Mouse (Mus musculus): ENCODE measurements around the gene Cd247. TPM values are rescaled to one million over a fixed set of nuclear protein-coding genes. Genes with fewer than 3 reads are reported as not detected.
"Not testable (repeated sequence)": the region's sequence is repeated elsewhere in the genome, so short reads cannot be mapped to it uniquely, and the experiment has no call there.

The Cd247 gene
- total RNA-seq (2021): under 1 TPM; 0.17 to 0.38 TPM
- long read RNA-seq, experiment 1, partial matches to known transcripts: 0 of 1 reads
- long read RNA-seq, experiment 1, other reads (novel, unspliced or antisense): 1 of 1 reads
- long read RNA-seq, experiment 2: 0 reads

DNA sequence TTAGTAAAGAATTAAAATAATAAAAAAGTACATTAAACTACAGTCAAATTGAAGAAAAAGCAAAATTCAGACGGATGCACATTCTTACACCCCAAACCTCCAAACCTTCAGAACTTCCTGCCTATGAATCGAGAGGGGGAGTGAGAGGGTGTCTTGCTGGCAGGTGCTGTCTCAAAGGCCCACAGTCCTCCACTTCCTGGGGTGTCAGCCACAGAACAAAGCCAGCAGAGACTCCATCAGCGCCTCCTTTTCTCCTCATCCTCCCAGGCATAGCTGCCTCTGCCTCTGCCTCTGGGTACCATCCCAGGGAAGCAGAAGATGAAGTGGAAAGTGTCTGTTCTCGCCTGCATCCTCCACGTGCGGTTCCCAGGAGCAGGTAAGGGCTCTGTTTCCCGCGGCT is at the start of gene Cd247:
Gene Cd247 (plus strand): TSS at position 171 of the 400 bp plus-strand sequence.
- no peak for TF ChIP-seq CTCF (IDR thresholded peaks at IDR 0.05)
- Histone ChIP-seq H3K4me3 (no peak within 1 kb of the TSS), H3K27ac (no peak within 1 kb of the TSS)
- intact Hi-C loops (cut with DNase I): no loop called here
- DNase-seq: no peak

DNA sequence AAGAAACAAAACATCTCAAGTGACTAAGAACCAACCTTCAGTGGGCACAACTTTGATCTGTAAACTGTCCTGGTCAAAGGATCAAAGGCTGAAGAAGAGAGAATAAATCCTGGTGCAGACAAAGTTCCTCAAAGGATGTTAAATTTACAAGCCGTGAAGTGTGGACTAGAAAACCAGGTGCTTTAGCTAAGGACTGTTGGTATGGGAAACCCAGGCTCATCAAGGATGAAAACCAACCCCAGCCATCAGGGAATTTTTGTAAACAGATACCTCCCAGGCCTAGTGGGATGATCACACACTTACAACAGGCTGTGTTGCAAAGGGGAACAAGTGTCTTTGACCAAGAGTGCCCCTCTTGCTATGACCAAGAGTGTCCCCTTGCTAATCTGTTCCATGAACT is 49.5 kb upstream of the Cd247 start:
- no peak for DNase-seq
- TF ChIP-seq CTCF (IDR thresholded peaks at IDR 0.05): no peak
- Histone ChIP-seq H3K27ac (no peak overlapping the region), H3K4me3 (no peak overlapping the region)
- intact Hi-C loops (cut with DNase I): loop anchor here (5.0 kb wide), 1 partner anchor 97 kb away; no protein-coding TSS in a partner anchor

DNA sequence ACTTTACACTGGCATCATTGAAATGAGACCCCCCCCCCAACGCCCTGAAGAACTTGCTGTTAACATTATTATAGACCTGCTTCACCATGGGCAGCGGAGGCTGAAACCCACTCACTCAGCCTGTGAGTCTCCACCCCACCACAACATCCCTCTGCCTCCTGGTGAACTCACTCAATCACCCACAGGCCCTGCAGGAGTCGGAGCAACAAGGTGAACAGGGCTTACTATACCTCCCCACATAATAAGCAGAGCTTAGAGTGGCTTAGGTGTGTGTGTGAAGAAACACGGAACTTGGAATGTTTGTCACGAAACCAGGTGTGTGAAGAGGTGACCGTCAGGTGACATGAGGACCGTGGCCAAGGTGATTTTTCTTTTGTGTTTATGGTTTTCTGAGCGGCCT is 46.5 kb upstream of the Cd247 start:
- no peak overlapping the region for H3K27ac ChIP-seq
- intact Hi-C loops (cut with DNase I): no loop called here
- TF ChIP-seq CTCF (IDR thresholded peaks at IDR 0.05): no peak

DNA sequence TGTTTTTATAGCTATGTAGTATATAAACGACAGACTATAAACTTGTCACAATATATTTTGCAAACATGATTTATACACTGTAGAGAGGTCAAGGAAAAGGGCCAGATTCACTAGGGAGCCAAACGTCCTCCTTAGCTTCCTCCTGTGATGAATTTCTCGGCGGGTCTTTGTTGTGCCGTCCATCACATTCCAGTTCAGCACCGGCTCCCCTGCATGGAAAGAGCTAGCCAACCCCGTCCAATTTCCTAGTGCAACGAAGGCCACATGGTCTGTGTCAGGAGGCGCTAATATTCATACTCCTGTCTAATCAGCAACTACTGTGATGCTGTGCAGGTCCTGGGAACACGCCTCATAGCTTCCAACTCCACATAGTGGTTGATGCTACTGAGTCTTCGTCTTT is 40.4 kb upstream of the Cd247 start:
- no peak for DNase-seq

More for the DNA sequence above, 46.5 kb upstream of the Cd247 start:
- no peak overlapping the region for H3K4me3 ChIP-seq
- no peak for DNase-seq

DNA sequence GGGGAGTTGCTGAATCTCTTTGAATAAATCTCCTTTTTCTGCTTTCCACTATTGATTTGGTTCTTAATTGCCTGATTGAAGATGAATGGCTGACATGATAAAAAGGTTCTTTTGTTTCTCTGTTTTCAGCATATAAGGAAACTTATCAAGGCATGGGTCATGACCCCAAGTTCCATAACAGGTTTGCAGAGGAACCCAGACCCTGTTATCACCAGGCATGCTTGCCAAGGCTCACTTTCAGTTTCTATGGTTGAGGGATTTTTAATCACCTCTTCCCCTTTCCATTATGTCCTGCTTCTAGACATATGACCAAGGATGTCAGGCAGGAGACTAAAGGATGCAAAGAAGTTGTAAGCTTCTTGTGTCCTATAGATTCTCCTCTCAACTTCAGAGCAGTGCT is 37.3 kb upstream of the Cd247 start:
- TF ChIP-seq CTCF (IDR thresholded peaks at IDR 0.05): no peak
- no peak overlapping the region for H3K27ac ChIP-seq
- no peak for DNase-seq
- intact Hi-C loops (cut with DNase I): no loop called here
- no peak overlapping the region for H3K4me3 ChIP-seq

More for the DNA sequence above, 40.4 kb upstream of the Cd247 start:
- TF ChIP-seq CTCF (IDR thresholded peaks at IDR 0.05): no peak
- Histone ChIP-seq H3K27ac (no peak overlapping the region), H3K4me3 (no peak overlapping the region)
- intact Hi-C loops (cut with DNase I): no loop called here

DNA sequence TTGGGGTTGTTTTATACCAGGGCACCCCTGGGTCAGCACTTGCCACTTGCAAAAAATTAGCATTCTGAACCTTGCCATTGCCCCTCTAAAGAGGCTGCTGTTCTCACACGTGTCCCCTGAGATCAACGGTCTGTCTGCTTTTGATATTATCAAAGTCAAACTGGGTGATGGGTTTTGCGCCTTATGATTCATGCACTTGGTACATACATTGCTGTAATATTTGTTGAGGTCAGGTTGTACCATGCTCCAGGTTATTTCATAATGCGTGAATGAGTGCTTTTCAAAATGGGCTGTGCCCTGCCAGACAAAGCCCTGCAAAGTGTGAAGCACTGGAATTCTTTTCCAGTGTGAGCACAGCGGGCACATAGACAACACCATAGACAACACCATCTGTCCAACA is 36.6 kb upstream of the Cd247 start:
- H3K4me3 ChIP-seq: no peak overlapping the region
- DNase-seq: no peak
- H3K27ac ChIP-seq: no peak overlapping the region
- TF ChIP-seq CTCF (IDR thresholded peaks at IDR 0.05): no peak
- intact Hi-C loops (cut with DNase I): no loop called here

DNA sequence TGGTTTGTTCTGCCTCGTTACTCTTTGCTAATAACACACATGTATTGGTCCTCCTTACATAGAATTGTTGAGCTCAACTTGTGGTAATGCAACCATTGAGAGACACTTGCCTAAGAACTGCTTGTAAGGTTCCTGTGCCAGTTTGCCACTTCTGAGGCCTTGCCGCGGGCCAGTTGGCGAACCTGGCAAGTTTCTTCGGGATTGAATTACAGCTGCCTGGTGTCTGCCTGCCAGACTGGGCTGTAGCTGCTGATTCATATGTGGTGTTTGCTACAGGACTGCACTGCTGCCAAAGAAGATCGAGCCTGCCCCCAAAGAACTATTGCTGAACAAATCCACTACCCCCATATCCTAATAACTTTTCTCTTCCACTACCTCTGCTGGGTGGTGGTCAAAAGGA is 34.3 kb upstream of the Cd247 start:
- Histone ChIP-seq H3K4me3 (peak overlapping the region; percentile 26; the same call in 1 of the 2 replicates), H3K27ac (peak overlapping the region; percentile 82)
- DNase-seq: peak; percentile 89
- TF ChIP-seq CTCF (IDR thresholded peaks at IDR 0.05): no peak
- intact Hi-C loops (cut with DNase I): loop anchor here (1.0 kb wide), 1 partner anchor 197 kb away; no protein-coding TSS in a partner anchor

DNA sequence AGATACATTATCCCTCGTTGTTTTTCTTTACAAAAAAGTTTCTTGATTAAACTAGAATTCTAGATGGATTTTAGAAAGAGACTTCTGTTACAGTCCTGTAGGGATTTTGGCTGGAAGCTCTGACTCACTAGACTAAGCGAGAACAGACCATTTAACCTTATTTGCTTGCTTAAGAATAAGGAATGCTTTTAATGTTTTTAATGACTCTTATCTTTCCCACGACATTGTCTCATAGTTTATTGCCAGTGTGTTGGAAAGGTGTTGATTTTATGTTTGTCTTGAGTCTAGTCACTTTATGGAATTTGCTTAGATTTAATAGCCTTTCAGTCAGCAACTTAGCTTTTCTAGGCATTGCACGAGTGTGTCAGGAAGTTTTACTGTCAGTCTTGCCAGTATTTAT is 33.3 kb upstream of the Cd247 start:
- no peak overlapping the region for H3K4me3 ChIP-seq
- intact Hi-C loops (cut with DNase I): no loop called here
- DNase-seq: no peak
- peak overlapping the region; percentile 82; the same call in 1 of the 2 replicates for H3K27ac ChIP-seq
- no peak for TF ChIP-seq CTCF (IDR thresholded peaks at IDR 0.05)

DNA sequence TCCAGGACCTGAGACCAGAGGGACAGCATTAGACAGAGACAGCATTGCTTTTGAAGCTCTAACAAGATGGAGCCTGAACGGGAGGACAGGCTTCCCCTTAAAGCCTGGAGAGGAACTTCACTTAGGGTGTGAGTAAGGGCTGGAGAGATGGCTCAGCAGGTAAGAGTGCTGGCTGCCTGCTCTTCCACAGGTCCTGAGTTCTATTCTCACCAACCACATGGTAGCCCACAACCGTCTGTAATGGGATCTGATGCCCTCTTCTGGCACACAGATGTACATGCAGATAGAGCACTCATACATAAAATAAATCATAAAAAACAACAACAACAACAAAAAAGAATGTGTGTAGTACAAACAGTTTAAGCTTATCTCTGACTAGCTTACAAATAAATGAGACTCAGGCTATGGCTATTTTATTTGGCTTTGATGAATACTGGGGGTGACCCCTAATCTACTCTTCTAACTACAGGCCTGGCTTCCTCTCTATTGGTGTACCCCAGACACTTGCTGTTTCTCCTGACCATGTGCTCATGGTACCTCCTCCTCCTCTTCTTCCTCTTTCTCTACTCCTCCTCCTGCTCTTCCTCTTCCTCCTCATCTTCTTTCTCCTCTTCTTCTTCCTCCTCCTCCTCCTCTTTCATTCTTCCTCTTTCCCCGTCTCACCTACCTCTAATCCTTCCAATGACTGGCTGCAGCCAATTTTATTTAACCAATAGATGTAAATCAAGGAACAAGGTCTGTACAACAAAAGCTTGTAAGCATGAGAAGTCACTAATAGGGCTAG is 26.8 kb upstream of the Cd247 start:
- intact Hi-C loops (cut with DNase I): no loop called here
- no peak for DNase-seq

DNA sequence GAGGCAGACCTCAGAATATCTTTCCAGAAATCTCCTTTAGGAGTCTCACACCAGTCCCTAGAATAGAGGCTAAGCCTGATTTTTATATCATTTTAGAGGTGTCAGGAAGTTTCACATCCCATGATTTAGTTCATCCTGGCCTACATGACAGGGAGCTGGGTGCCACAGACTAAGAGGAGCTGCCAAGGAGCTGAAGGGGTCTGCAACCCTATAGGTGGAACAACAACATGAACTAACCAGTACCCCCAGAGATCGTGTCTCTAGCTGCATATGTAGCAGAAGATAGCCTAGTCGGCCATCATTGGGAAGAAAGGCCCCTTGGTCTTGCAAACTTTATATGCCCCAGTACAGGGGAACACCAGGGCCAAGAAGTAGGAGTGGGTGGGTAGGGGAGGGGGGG is 26.0 kb upstream of the Cd247 start:
- intact Hi-C loops (cut with DNase I); H3K27ac ChIP-seq; DNase-seq; H3K4me3 ChIP-seq: not testable (repeated sequence)

More for the DNA sequence above, 26.8 kb upstream of the Cd247 start:
- Histone ChIP-seq H3K4me3 (no peak overlapping the region), H3K27ac (no peak overlapping the region)
- TF ChIP-seq CTCF (IDR thresholded peaks at IDR 0.05): no peak; the same call in 1 of the 2 replicates

DNA sequence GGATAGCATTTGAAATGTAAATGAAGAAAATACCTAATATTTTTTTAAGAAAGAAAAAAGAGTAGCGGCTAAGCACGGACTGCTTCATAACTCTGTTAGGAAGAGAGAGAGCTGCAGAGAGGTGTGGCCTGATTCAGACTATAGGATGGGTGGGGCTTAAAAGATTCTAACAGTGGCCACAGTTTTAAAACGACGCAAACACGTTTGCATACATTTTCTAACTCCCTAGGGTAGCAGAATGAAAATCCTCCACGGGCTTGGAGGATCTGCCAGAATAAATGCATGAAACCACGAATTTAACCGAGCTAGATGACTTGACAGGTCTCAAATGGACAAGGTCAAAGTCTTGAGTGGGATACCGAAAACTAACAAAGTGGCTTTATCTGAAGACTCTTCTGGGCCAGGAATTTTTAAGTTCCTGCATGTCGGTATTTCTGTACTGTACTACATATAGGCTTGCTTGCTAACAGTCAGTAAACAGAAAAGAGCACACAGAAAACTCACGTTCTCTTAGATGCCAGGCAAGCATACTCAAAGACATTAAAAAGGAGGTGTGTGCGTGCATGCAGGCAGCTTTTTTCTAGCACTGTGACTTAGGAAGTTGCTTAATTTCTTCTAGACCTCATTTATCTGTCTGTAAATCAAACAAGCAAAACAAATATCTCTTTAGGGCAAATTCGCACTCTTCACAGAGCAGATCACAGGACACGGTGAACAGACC is 25.4 kb upstream of the Cd247 start:
- DNase-seq: no peak
- H3K4me3 ChIP-seq: peak overlapping the region; percentile 74
- H3K27ac ChIP-seq: peak overlapping the region; percentile 99
- no peak for TF ChIP-seq CTCF (IDR thresholded peaks at IDR 0.05)
- intact Hi-C loops (cut with DNase I): no loop called here

DNA sequence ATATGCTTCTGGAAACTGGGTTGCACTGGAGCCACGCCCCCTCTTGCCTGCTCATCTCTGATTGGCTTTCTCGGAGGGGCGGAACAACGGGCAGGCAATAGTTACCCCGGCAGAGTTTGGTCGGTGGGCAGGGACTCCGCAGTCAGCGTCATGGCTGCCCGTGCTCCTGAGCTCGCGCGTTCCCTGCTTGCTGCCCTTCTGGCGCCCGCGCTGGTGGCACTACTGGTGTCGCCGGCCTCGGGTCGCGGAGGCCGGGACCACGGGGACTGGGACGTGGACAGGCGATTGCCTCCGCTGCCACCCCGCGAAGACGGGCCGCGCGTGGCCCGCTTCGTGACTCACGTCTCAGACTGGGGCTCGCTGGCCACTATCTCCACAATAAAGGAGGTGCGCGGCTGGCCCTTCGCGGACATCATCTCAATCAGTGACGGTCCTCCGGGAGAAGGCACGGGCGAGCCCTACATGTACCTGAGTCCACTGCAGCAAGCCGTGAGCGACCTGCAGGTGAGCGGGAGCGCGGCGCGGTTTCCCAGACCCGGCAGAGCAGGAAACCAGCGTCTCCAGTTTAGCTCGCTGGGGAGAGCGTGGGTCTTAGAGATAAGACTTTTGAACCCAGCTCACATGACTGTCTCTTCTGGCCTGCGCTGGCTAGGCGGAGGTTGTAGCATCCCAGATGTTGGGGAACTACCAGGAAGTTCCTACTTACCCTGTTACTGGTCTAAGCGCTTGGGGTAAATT is 24.7 kb upstream of the Cd247 start, which contains the start of gene Creg1:
Gene Creg1 (plus strand): TSS at position 112 of the 738 bp plus-strand sequence.
- intact Hi-C loops (cut with DNase I): no loop called here
- peak; percentile 96 for DNase-seq
- H3K27ac ChIP-seq: peak within 1 kb of the TSS; percentile 99
- TF ChIP-seq CTCF (IDR thresholded peaks at IDR 0.05): no peak
- H3K4me3 ChIP-seq: peak within 1 kb of the TSS; percentile 74

Data from gastrocnemius, adult 2 months (tissue).